13 mouse cellular contexts compared by ENCODE assay signal in the genomic region with DNA sequence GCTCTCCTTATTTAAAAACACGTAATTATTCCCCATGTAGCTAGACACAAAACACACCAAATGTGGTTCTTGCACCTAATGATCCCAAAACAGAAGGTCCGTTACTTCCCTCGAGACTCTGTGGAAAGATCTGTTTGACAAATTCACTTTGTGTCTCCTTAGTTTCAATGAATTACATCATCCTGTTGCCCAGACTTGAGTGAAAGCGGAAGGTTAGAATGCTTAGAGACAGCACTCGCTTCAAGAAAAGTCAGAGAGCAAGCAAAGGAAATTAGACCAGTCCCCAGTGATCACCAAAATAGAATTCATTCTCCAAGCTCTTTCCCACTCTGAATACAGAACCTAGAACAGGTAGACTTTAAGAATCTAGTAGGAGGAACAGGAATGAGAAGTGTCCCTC.
"Had no signal": no experiment of that assay in that cellular context is flagged by ENCODE, and none has a peak within 500 bp of the region (broad histone marks: within the 10 kb centered on the region; RNA-seq: fewer than 3 reads in every experiment).

No protein-coding gene starts in this region.

- H3K4me2 ChIP-seq: limb, embryonic 12.5 days; midbrain, embryonic 12.5 days; neural tube, embryonic 13.5 days had no signal

- H3K9ac ChIP-seq: limb, embryonic 12.5 days; liver, embryonic 14.5 days; midbrain, embryonic 12.5 days; neural tube, embryonic 13.5 days had no signal

- H3K4me3 ChIP-seq: layer of hippocampus, adult 2 months; limb, embryonic 12.5 days; megakaryocyte, embryonic 14.5 days; midbrain, embryonic 12.5 days; neural tube, embryonic 13.5 days had no signal

- H3K36me3 ChIP-seq: limb, embryonic 12.5 days; midbrain, embryonic 12.5 days; neural tube, embryonic 13.5 days had no signal

- H3K4me1 ChIP-seq: limb, embryonic 12.5 days; midbrain, embryonic 12.5 days; neural tube, embryonic 13.5 days had no signal

- H3K9me3 ChIP-seq: limb, embryonic 12.5 days; megakaryocyte, embryonic 14.5 days; midbrain, embryonic 12.5 days; neural tube, embryonic 13.5 days had no signal

- DNase-seq: kidney, adult 18-20 months; kidney, postnatal 10 days; kidney, postnatal 4 days; lung, adult 18-20 months; right cerebral cortex, adult 18-20 months; right cerebral cortex, postnatal 25 days; thymus, postnatal 36 days had no signal

- H3K27ac ChIP-seq: layer of hippocampus, adult 2 months; limb, embryonic 12.5 days; liver, embryonic 14.5 days; midbrain, embryonic 12.5 days; neural tube, embryonic 13.5 days had no signal

- H3K27me3 ChIP-seq: limb, embryonic 12.5 days; midbrain, embryonic 12.5 days; neural tube, embryonic 13.5 days had no signal
